Mouse (Mus musculus): ENCODE data around the gene Rexo4. TPM values are rescaled to one million over a fixed set of nuclear protein-coding genes. Genes with fewer than 3 reads are reported as not detected.

Rexo4 gene
- 26.5 and 31.7 TPM in 2 replicates for polyA plus RNA-seq (2014; fragmentation: Nextera tagmentation; extraction: Ambion mirVana)

GRCm38 (mm10) chr2:26963923-26964723 is at the start of gene Rexo4:
TSS of gene Rexo4 (minus strand) at chr2:26964386.
- Histone ChIP-seq H3K4me2 (ENCODE audit: low read length) (peak within 1 kb of the TSS; percentile 88), H3K4me1 (ENCODE audit: control insufficient read depth, insufficient read depth, low read length) (peaks cover 11% of the 10 kb centered on the region), H3K4me3 (replicated peaks; ENCODE audit: low read depth, low read length) (peak within 1 kb of the TSS; percentile 76), H3K36me3 (ENCODE audit: control insufficient read depth, insufficient read depth, low read length) (peaks cover 23% of the 10 kb centered on the region), H3K27ac (replicated peaks; ENCODE audit: low read depth, low read length) (peak within 1 kb of the TSS; percentile 98), H3K9me3 (ENCODE audit: control insufficient read depth, low read length) (no peaks in the 10 kb centered on the region), H3K9ac (replicated peaks; ENCODE audit: low read length) (peak within 1 kb of the TSS; percentile 80), H3K27me3 (ENCODE audit: control insufficient read depth, insufficient read depth, low read length) (no peaks in the 10 kb centered on the region)
- ATAC-seq (ENCODE audit: low FRiP score, low TSS enrichment), result peak; percentile 94
- peak; percentile 98 for DNase-seq
- under 1% methylated on average over 50 of the region's 50 CpGs for WGBS

- ATAC-seq (ENCODE audit: low FRiP score, low TSS enrichment), result peak; percentile 94
- peak within 1 kb of the TSS; percentile 76 for H3K4me3 ChIP-seq (replicated peaks; ENCODE audit: low read depth, low read length)
- no peaks in the 10 kb centered on the region for H3K27me3 ChIP-seq (ENCODE audit: control insufficient read depth, insufficient read depth, low read length)
- DNase-seq, result peak; percentile 96
- H3K4me1 ChIP-seq (ENCODE audit: control insufficient read depth, insufficient read depth, low read length), result peaks cover 20% of the 10 kb centered on the region
- peaks cover 16% of the 10 kb centered on the region for H3K36me3 ChIP-seq (ENCODE audit: control insufficient read depth, insufficient read depth, low read length)
- H3K4me2 ChIP-seq (ENCODE audit: low read length), result peak within 1 kb of the TSS; percentile 92
- no peaks in the 10 kb centered on the region for H3K9me3 ChIP-seq (ENCODE audit: control insufficient read depth, low read length)
- WGBS, result under 1% methylated on average over 43 of the region's 43 CpGs
- H3K27ac ChIP-seq (replicated peaks; ENCODE audit: low read depth, low read length), result peak within 1 kb of the TSS; percentile 89
- peak within 1 kb of the TSS; percentile 92 for H3K9ac ChIP-seq (replicated peaks; ENCODE audit: low read length)
Measured at GRCm38 (mm10) chr2:27009714-27010244, 45.6 kb upstream of the Rexo4 start, which contains the start of gene Cacfd1. TSS of gene Cacfd1 (plus strand) at chr2:27009926.

GRCm38 (mm10) chr2:27007701-27008100 is 43.5 kb upstream of the Rexo4 start:
- no peak overlapping the region for H3K27ac ChIP-seq (replicated peaks; ENCODE audit: low read depth, low read length)
- H3K36me3 ChIP-seq (ENCODE audit: control insufficient read depth, insufficient read depth, low read length), result no peaks in the 10 kb centered on the region
- no peak overlapping the region for H3K4me2 ChIP-seq (ENCODE audit: low read length)
- H3K4me1 ChIP-seq (ENCODE audit: control insufficient read depth, insufficient read depth, low read length), result peaks cover 20% of the 10 kb centered on the region
- no peaks in the 10 kb centered on the region for H3K9me3 ChIP-seq (ENCODE audit: control insufficient read depth, low read length)
- ATAC-seq (ENCODE audit: low FRiP score, low TSS enrichment) (no peak), DNase-seq (no peak)
- no peak overlapping the region for H3K4me3 ChIP-seq (replicated peaks; ENCODE audit: low read depth, low read length)
- H3K27me3 ChIP-seq (ENCODE audit: control insufficient read depth, insufficient read depth, low read length), result no peaks in the 10 kb centered on the region
- 73% methylated on average over 7 of the region's 7 CpGs for WGBS
- no peak overlapping the region for H3K9ac ChIP-seq (replicated peaks; ENCODE audit: low read length)

- WGBS, result 78% methylated on average over 4 of the region's 4 CpGs
- Histone ChIP-seq H3K9ac (replicated peaks; ENCODE audit: low read length) (no peak overlapping the region), H3K27ac (replicated peaks; ENCODE audit: low read depth, low read length) (no peak overlapping the region), H3K36me3 (ENCODE audit: control insufficient read depth, insufficient read depth, low read length) (no peaks in the 10 kb centered on the region), H3K9me3 (ENCODE audit: control insufficient read depth, low read length) (no peaks in the 10 kb centered on the region), H3K27me3 (ENCODE audit: control insufficient read depth, insufficient read depth, low read length) (no peaks in the 10 kb centered on the region), H3K4me2 (ENCODE audit: low read length) (no peak overlapping the region), H3K4me3 (replicated peaks; ENCODE audit: low read depth, low read length) (no peak overlapping the region), H3K4me1 (ENCODE audit: control insufficient read depth, insufficient read depth, low read length) (peaks cover 14% of the 10 kb centered on the region)
- no peak for ATAC-seq (ENCODE audit: low FRiP score, low TSS enrichment)
- no peak for DNase-seq
Measured at GRCm38 (mm10) chr2:27006255-27006654, 42.1 kb upstream of the Rexo4 start.

GRCm38 (mm10) chr2:26997993-26998392 is 33.8 kb upstream of the Rexo4 start:
- DNase-seq, result no peak
- 95% methylated on average over 7 of the region's 7 CpGs for WGBS
- Histone ChIP-seq H3K36me3 (ENCODE audit: control insufficient read depth, insufficient read depth, low read length) (no peaks in the 10 kb centered on the region), H3K27ac (replicated peaks; ENCODE audit: low read depth, low read length) (no peak overlapping the region), H3K9me3 (ENCODE audit: control insufficient read depth, low read length) (no peaks in the 10 kb centered on the region), H3K4me1 (ENCODE audit: control insufficient read depth, insufficient read depth, low read length) (no peaks in the 10 kb centered on the region), H3K4me2 (ENCODE audit: low read length) (no peak overlapping the region), H3K27me3 (ENCODE audit: control insufficient read depth, insufficient read depth, low read length) (no peaks in the 10 kb centered on the region), H3K9ac (replicated peaks; ENCODE audit: low read length) (no peak overlapping the region), H3K4me3 (replicated peaks; ENCODE audit: low read depth, low read length) (no peak overlapping the region)
- no peak for ATAC-seq (ENCODE audit: low FRiP score, low TSS enrichment)

- Histone ChIP-seq H3K27me3 (ENCODE audit: control insufficient read depth, insufficient read depth, low read length) (no peaks in the 10 kb centered on the region), H3K27ac (replicated peaks; ENCODE audit: low read depth, low read length) (no peak overlapping the region), H3K4me1 (ENCODE audit: control insufficient read depth, insufficient read depth, low read length) (no peaks in the 10 kb centered on the region), H3K4me3 (replicated peaks; ENCODE audit: low read depth, low read length) (no peak overlapping the region), H3K9me3 (ENCODE audit: control insufficient read depth, low read length) (no peaks in the 10 kb centered on the region), H3K4me2 (ENCODE audit: low read length) (no peak overlapping the region), H3K9ac (replicated peaks; ENCODE audit: low read length) (no peak overlapping the region), H3K36me3 (ENCODE audit: control insufficient read depth, insufficient read depth, low read length) (no peaks in the 10 kb centered on the region)
- 68% methylated on average over 1 of the region's 1 CpGs for WGBS
- ATAC-seq (ENCODE audit: low FRiP score, low TSS enrichment) (no peak), DNase-seq (no peak)
Measured at GRCm38 (mm10) chr2:26997498-26997897, 33.3 kb upstream of the Rexo4 start.

GRCm38 (mm10) chr2:26993936-26994335 is 29.8 kb upstream of the Rexo4 start:
- no peaks in the 10 kb centered on the region for H3K36me3 ChIP-seq (ENCODE audit: control insufficient read depth, insufficient read depth, low read length)
- H3K9ac ChIP-seq (replicated peaks; ENCODE audit: low read length), result no peak overlapping the region
- H3K4me3 ChIP-seq (replicated peaks; ENCODE audit: low read depth, low read length), result no peak overlapping the region
- H3K4me2 ChIP-seq (ENCODE audit: low read length), result no peak overlapping the region
- WGBS, result 83% methylated on average over 3 of the region's 3 CpGs
- no peaks in the 10 kb centered on the region for H3K27me3 ChIP-seq (ENCODE audit: control insufficient read depth, insufficient read depth, low read length)
- DNase-seq, result no peak
- no peak for ATAC-seq (ENCODE audit: low FRiP score, low TSS enrichment)
- no peaks in the 10 kb centered on the region for H3K4me1 ChIP-seq (ENCODE audit: control insufficient read depth, insufficient read depth, low read length)
- no peak overlapping the region for H3K27ac ChIP-seq (replicated peaks; ENCODE audit: low read depth, low read length)
- H3K9me3 ChIP-seq (ENCODE audit: control insufficient read depth, low read length), result no peaks in the 10 kb centered on the region

GRCm38 (mm10) chr2:26984640-26985039 is 20.5 kb upstream of the Rexo4 start:
- Histone ChIP-seq H3K4me1 (ENCODE audit: control insufficient read depth, insufficient read depth, low read length) (no peaks in the 10 kb centered on the region), H3K36me3 (ENCODE audit: control insufficient read depth, insufficient read depth, low read length) (no peaks in the 10 kb centered on the region), H3K9me3 (ENCODE audit: control insufficient read depth, low read length) (no peaks in the 10 kb centered on the region), H3K4me3 (replicated peaks; ENCODE audit: low read depth, low read length) (no peak overlapping the region), H3K4me2 (ENCODE audit: low read length) (no peak overlapping the region), H3K9ac (replicated peaks; ENCODE audit: low read length) (no peak overlapping the region), H3K27ac (replicated peaks; ENCODE audit: low read depth, low read length) (no peak overlapping the region), H3K27me3 (ENCODE audit: control insufficient read depth, insufficient read depth, low read length) (no peaks in the 10 kb centered on the region)
- ATAC-seq (ENCODE audit: low FRiP score, low TSS enrichment) (no peak), DNase-seq (no peak)
- 87% methylated on average over 5 of the region's 5 CpGs for WGBS

- ATAC-seq (ENCODE audit: low FRiP score, low TSS enrichment) (no peak), DNase-seq (no peak)
- no peaks in the 10 kb centered on the region for H3K4me1 ChIP-seq (ENCODE audit: control insufficient read depth, insufficient read depth, low read length)
- H3K9ac ChIP-seq (replicated peaks; ENCODE audit: low read length), result no peak overlapping the region
- H3K36me3 ChIP-seq (ENCODE audit: control insufficient read depth, insufficient read depth, low read length), result no peaks in the 10 kb centered on the region
- WGBS, result 79% methylated on average over 2 of the region's 2 CpGs
- no peak overlapping the region for H3K4me2 ChIP-seq (ENCODE audit: low read length)
- H3K27ac ChIP-seq (replicated peaks; ENCODE audit: low read depth, low read length), result no peak overlapping the region
- H3K9me3 ChIP-seq (ENCODE audit: control insufficient read depth, low read length), result no peaks in the 10 kb centered on the region
- H3K27me3 ChIP-seq (ENCODE audit: control insufficient read depth, insufficient read depth, low read length), result no peaks in the 10 kb centered on the region
- H3K4me3 ChIP-seq (replicated peaks; ENCODE audit: low read depth, low read length), result no peak overlapping the region
Measured at GRCm38 (mm10) chr2:26984179-26984578, 20.0 kb upstream of the Rexo4 start.
